Comparison of ENCODE assay signal across 27 mouse cellular contexts in the genomic region with DNA sequence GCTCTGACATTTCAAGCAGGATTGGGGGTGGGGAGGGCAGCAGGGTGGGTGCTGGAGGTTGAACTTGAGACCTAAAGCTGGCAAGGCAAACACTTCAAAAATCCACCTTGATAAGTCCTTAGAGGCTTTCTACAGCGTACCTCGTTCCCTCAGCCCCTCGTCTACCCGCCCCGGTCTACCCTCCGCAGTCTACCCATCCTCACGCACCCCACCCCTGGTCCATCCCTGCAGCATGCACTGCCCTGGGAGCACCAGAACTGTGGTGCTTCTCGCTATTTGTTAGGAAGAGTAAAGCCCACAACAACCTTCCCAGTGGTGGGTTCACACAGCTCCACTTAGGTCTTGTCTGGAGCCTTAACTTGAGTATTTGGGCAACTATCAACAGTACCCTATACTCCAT.
"Had no signal": no experiment of that assay in that cellular context is flagged by ENCODE, and none has a peak within 500 bp of the region (broad histone marks: within the 10 kb centered on the region; RNA-seq: fewer than 3 reads in every experiment).

No protein-coding gene starts in this region.

- H3K27ac ChIP-seq: embryonic facial prominence, embryonic 12.5 days; embryonic facial prominence, embryonic 13.5 days; forebrain, embryonic 10.5 days; forebrain, embryonic 12.5 days; forebrain, embryonic 13.5 days; forebrain, embryonic 15.5 days; gastrocnemius, adult 2 months; heart, adult 2 months; heart, embryonic 10.5 days had no signal

- H3K9ac ChIP-seq: embryonic facial prominence, embryonic 12.5 days; embryonic facial prominence, embryonic 13.5 days; forebrain, embryonic 12.5 days; forebrain, embryonic 13.5 days; forebrain, embryonic 15.5 days; forebrain, postnatal 0 days had no signal

- DNase-seq: cerebellum, adult 2 months; cerebellum, adult 8-10 months; cerebellum, adult 9-10 months; cerebellum, adult 9-11 months; cerebellum, postnatal 10 days; cerebellum, postnatal 14 days; cerebellum, postnatal 25 days; cerebellum, postnatal 36 days; embryo, embryonic 11 days; forebrain, postnatal 0 days; gastrocnemius, adult 2 months; gastrocnemius, postnatal 10 days; gastrocnemius, postnatal 14 days; gastrocnemius, postnatal 25 days; gastrocnemius, postnatal 36 days; heart, adult 18-20 months; heart, adult 2 months had no signal

- H3K4me1 ChIP-seq: embryonic facial prominence, embryonic 12.5 days; embryonic facial prominence, embryonic 13.5 days; forebrain, embryonic 10.5 days; forebrain, embryonic 12.5 days; forebrain, embryonic 13.5 days; forebrain, embryonic 15.5 days; heart, embryonic 10.5 days had no signal

- H3K4me2 ChIP-seq: embryonic facial prominence, embryonic 12.5 days; embryonic facial prominence, embryonic 13.5 days; forebrain, embryonic 12.5 days; forebrain, embryonic 13.5 days; forebrain, embryonic 15.5 days had no signal

- H3K36me3 ChIP-seq: embryonic facial prominence, embryonic 12.5 days; embryonic facial prominence, embryonic 13.5 days; forebrain, embryonic 10.5 days; forebrain, embryonic 12.5 days; forebrain, embryonic 15.5 days; heart, embryonic 10.5 days had no signal

- H3K9me3 ChIP-seq: embryonic facial prominence, embryonic 12.5 days; embryonic facial prominence, embryonic 13.5 days; forebrain, embryonic 10.5 days; forebrain, embryonic 12.5 days; forebrain, embryonic 13.5 days; forebrain, embryonic 15.5 days; heart, embryonic 10.5 days had no signal

- H3K27me3 ChIP-seq: embryonic facial prominence, embryonic 12.5 days; embryonic facial prominence, embryonic 13.5 days; forebrain, embryonic 12.5 days; forebrain, embryonic 13.5 days; forebrain, embryonic 15.5 days had no signal

- ATAC-seq: forebrain, embryonic 13.5 days; forebrain, embryonic 14.5 days; forebrain, embryonic 15.5 days; forebrain, embryonic 16.5 days; forebrain, postnatal 0 days had no signal

- H3K4me3 ChIP-seq: embryonic facial prominence, embryonic 12.5 days; embryonic facial prominence, embryonic 13.5 days; erythroblast, embryonic 14.5 days; forebrain, embryonic 10.5 days; forebrain, embryonic 12.5 days; forebrain, embryonic 13.5 days; forebrain, embryonic 15.5 days; gastrocnemius, adult 2 months; heart, adult 2 months; heart, embryonic 10.5 days had no signal
